Mouse (Mus musculus) spleen, embryonic (tissue): ENCODE data around the gene Dpp10.

ENCODE experiments used
- CTCF ChIA-PET: fragments of 350-600 bp; sonication (Branson Sonifier 250); formaldehyde crosslinking; loops from one replicate; lab custom pipeline; 2022; lab: Charles Lee

Dpp10 gene

DNA sequence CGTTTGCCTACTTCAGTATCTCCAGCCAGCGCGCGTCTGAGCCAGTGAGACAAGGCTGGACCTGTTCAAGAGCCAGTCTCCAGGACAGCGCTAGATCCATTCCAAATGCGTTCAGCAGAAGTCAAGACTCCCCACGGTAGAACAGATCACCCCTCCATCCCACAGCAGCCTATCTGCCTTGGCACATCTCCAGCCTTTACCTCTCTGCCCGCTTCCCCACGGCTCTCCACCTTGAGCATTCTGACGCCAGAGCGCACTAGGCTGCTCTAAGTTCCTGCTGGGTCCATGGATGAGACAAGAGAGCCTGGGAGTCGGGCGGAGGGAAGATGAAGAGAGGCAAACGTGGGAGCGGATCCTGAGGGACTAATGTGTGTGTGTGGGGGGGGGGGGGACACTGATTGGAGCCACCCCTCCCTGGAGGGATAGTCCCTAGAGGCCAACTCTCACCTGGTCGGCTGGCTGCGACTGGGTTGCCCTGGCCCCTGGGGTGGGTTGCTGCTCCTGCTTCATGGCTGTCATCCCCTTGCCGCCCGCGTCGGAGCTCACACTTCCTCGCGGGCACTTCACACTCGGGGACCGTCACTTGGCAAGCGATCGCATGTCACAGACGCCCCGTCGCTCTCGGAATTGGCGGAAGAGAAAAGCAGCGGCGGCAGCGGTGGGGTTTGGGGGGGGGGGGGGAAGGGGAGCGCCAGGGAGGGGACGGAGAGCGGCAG, at the start of gene Dpp10:
Gene Dpp10, minus strand, starts transcription at position 635 of the 716 bp plus-strand sequence.
- CTCF ChIA-PET: no interaction called here

DNA sequence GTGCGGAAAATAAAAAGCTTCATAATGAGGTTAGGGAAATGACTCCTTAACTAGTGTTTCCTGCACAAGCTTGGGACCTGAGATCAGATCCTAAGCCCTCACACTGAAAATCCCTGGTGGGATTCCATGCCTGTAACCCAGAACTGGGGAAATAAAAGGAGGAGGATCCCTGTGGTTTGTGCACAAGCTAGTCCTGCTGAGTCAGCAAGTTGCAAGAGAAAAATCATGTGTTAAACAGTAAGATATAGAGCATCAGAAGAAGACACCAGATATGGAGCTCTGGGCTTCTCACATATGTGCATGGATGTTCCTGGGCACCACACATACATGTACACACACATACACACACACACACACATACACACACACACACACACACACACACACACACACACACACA, 3.2 kb upstream of the Dpp10 start:
- CTCF ChIA-PET: no interaction called here

DNA sequence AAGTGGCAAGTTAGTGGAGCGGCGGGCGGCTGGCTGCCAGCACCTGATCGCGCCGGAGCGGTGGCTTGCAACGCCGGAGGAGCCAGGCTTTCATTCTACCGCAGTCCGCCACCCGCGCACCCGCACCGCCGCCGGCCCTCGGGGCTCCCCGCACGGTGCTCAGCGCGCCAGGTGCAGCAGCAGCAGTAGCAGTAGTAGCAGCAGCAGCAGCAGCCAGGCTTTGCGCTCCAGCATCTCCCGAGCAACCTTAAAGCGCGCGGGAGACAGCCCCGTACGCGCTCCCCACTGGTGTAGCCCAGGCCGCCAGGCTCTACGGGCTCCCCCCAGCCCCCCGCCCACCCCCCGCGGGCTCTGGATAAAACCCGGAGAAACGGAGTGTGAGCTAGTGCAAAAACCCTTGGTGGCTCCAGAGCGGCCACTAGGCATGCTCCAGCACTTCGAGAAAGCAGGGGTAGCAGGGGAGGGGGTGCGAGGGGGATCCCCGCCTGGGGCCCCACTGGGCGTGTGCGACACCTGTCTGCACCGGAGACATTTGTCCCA, 472 bp upstream of the Dpp10 start:
- CTCF ChIA-PET: interaction anchor here (0.6 kb wide), 1 partner anchor 1116 kb away, joined by 3 read pairs; no protein-coding TSS in a partner anchor

DNA sequence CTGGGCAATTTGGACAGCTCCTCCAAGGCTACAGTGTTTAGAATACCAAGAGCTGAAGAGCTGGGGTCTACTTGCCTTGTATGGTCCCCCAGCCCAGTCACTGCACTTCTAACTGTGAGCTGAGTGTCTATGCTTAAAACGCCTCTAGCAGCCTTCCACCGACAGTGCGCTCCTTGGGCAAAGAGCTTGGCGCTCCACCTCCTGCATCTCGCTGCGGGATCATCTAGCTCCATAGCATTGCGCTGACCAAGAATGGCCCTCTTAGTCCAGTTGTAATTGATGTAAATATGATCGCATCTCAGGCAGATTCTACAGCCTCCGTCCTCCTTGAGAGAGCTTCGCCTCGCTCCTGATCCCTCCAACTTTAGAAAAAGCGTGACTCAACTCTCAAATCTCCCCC, 1.2 kb downstream of the Dpp10 start:
- CTCF ChIA-PET: no interaction called here

DNA sequence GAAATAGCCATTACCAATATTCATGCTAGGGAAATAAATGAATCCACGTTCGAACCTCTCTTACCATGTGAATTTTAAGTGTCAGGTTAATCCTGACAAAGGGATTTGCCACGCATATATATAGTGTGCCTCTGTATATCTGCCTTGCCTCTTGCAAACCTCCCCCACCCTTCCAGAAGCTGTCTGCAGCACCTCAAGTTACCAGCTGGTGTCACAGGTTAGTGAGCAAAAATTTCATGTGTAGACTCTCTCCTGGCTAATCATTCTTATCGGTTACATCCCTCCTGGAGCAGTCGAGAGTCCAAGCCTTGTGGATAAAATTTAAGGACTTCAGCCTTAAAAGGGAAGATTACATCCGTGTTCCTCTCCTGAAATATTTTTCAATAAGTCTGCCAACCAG, 1.9 kb downstream of the Dpp10 start:
- CTCF ChIA-PET: no interaction called here

DNA sequence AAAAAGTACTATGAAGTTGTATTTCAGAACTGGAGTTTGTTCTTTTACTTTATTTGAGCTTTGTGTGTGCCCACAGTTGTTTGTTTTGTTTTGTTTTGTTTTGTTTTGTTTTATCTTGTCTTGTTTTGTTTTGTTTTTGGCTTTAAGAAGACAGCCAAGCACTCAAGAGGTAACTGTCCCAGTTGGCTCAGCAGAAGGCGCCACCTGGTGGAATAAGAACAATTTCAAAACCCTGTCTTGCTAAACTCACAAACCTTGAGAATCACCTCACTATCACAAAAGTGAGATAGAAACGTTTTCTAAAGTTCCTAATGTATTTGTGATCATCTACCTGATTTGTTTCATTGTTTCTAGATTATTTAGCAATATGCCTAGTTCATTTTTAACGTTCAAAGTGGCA, 3.8 kb downstream of the Dpp10 start:
- CTCF ChIA-PET: interaction anchor here (0.6 kb wide), 1 partner anchor 654 kb away, joined by 3 read pairs; no protein-coding TSS in a partner anchor

DNA sequence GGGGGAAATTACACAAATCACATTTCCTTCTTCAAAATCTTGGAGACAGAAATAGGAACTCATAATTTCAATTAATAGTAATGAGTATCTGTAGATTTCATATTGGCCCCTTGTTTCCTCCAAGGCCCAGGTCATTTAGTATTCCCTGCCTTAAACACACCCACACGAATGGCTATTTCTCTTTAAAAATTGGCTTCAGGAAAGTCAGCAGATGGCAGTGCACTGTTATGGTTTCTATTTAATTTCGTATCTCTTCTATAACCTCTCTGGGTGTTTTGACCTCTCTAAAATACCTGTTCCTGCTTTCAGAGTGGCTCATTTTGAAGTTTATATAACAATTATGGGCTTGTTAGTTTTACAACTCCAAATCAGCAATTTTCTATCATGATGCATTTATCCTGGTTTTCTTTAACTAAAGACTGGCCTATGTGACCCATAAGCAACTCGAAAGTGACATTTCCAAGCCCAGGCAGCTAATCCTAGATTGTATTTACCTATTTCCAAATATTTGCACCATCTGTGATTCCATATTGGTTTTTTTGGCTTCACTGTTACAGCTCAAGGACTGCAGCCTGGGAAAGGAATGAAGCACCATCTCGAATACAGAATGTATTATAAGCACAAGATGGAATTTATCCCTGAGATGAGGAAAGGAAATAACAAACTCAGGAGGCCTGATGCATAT, 9.9 kb downstream of the Dpp10 start:
- CTCF ChIA-PET: no interaction called here

DNA sequence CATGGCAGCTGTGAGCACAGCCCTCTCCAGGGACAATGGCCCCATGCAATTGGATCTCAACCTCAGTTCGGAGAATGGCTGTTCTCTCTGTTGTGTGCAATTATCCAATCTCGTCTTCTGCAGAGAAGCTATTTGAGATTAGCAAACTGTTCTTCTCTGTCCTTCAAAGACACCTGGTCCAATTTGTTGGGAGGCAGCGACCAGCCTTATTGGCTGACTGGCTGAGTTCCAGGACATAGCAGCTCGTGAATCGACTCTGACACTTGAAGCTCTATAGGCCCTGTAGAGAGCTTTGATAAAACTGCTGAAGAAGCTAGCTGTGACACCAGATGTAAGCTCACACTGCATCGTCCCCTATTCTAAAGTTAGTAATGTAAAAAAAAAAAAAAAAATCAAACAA, 12.7 kb downstream of the Dpp10 start:
- CTCF ChIA-PET: no interaction called here

DNA sequence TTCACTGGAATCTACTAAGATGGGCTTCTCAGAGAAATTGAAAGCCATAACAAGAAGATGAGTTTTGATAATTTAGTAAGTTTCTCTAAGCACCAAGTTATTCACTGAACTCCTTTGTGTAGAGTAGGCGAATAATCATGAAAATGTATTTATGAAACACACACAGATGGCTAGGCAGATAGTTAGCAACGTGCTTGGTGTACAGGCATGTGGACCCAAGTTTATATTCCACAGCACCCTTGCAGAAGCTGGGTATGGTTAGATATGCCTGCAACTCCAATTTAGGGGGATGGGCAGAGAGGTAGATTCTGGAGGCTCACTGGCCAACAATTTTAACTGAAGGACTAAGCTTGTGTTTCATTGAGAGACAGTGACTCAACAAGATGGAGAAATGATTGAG, 13.4 kb downstream of the Dpp10 start:
- CTCF ChIA-PET: no interaction called here

DNA sequence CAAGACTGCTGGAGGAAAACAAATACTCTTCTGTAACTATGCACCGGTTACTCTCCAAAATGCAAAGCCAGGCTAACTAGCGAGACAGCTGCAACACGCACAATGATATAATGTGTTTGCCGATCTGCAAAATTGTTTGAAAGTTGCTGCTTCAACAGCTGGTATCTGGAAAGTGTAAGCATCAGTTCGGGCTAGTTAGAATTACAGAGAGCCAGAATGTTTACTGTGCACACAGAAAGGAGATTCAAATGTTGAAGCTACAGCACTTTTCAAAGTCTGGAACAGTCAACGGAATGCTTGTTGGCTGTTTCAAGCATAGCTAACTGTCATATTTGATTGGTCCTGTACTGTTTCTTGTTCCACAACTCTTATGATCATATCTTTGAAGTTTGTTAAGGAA, 42.6 kb downstream of the Dpp10 start:
- CTCF ChIA-PET: no interaction called here

DNA sequence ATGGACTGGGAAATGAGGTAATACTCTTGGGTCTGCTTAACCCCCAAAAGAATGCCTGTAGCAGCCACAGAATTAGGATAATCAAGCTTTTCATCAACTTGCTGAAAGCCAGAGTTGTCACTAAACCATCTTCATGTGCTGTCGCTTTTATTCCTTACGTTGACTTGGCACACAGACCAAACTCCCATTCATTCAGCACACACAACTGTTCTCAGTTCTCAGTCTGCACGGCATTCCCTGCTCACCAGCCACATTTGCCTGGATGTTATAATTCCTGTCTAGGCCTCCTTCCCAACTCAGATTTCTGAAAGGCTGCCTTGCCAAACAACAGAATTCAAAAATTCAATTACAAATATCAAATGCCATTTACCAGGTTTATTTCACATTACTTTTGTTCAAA, 49.6 kb downstream of the Dpp10 start:
- CTCF ChIA-PET: no interaction called here

DNA sequence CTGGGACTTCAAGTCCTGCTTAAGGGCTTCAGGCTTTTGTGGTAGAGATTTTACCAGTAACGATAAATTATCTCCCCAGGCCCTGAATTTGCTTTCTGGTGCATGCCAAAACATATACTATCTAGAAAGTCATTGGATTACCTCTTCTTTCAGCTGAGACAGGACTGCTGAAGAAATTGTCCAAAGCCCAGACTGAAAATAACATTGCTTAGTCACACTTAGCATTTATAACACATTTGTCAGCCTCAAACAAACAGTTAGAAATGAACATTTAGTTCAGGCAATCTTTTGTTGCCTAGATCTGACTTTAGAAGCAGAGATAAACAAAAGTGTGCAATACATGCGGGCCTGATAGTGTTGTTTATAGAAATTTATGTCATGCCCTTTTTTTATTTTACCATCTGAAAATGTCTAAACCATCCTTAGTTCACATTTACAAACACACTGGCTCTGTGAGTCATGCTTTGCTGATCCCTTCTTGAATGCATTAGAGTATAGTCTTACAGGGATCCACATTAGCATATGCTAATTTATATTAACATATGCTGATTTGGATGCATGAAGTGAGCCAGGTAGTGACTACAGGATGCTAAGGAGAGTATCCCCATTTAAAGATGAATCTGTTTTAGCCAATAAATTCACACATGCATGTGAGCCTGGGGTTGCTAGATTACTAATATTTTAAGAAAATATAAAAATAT, 59.9 kb downstream of the Dpp10 start:
- CTCF ChIA-PET: no interaction called here

DNA sequence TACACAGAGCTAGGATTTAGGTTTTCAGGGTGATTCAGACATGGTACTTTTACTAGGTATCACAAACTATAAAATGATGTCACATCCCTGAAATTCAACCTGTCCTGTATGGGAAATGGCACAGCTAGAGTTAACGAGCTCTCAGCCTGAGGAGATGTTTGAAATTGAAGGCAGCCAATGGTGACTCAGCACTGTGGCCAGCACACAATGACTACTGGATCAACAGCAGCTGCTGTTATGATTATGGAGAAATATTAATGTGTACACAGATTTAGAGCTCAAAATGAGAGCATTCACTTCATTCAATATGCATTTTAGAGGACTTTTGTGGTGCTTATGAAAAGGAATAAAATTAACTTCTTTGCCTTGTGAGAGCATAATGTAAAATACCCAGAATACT, 66.8 kb downstream of the Dpp10 start:
- CTCF ChIA-PET: no interaction called here

DNA sequence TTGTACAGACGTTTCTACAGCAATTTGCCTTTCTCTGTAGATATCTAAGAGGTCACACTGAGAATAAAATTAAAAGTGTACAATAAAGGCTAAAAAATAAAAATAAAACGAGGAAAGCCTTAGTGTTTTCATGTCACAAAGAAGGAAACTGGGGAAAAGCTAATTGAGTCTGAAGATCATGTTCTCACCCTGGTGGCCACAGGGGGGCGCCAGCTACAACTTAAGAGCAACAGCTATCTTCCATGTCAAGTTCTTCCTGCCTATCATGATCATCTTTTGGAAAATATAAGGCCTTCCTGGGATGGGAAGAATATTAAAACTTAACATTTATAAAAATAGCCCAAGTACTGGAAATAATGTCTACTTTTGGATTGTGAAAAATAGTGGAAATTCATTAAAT, 70.7 kb downstream of the Dpp10 start:
- CTCF ChIA-PET: no interaction called here

DNA sequence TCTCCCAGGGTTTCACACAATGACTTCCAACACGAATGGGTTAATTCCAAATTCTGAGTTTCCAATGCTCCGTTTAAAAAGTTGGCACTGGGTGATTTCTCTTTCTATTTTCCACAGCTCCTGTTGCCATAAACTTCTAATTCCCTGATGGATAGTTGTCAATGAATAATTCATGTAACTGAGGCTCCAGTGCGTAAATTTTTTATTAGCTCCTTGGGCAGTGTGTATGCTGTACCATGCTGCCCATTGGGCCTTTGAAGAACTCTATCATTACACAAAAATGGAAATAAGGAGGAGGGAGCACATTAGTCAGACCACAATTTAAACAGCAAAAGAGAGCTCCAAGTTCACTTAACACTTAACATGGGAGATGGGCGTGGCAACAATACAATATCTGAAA, 99.2 kb downstream of the Dpp10 start:
- CTCF ChIA-PET: no interaction called here

DNA sequence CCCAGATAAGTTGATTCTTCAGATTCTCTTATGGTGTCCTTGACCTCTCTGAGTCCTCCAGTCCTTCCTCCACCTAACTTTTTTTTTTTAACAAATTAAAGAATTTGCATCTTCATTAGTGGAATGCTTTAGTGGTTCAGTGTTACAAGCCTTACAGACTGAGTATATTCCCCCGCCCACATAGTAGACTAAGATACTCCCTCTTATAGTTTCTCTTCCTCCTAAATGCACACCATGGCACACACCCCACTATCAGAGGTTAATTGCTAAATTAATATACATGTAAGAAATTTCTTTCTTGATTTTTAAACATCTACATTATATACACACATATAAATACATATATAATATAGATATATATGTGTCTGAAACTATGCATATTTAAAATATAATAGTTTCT, 104.5 kb downstream of the Dpp10 start:
- CTCF ChIA-PET: no interaction called here

DNA sequence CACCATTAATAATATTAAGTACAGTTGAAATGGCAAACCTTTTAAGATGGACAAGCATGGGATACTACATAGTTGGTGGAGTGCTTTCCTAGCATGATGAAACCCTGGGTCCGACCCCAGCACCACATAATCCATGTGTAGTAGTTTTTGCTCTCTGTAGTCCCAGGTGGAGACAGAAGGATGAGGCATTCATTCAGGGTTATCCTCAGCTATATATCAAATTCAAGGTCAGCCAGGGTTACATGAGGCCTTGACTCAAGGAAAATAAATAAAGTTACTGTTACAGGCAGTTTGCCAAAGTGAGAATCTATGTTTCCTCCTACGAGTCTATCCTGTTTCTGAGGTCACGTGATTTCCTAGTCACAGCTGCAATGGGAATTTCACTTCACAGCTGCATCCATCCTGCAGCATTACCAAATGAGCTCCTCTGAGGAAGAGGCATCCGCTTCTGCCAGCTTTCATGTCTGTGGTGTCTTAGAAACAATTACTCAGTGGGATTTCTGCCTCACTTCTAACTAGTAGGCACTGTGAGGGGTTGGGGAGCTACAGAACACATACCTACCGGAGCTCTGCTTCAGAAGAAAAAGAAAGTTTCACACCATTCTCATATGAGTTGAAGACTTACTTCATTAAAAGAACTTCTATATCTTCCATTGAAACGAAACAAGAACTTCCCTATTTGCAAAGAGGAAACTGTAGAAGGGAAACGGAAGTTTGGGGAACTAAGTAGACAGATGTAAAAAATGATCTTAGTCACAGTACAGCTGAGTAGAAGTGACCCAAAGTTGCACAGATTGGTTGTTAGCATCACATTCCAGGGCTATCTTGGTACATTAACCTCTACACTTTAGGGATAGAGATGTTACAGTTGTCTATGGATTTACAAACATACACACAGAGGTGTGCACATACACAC, 111.3 kb downstream of the Dpp10 start:
- CTCF ChIA-PET: no interaction called here

DNA sequence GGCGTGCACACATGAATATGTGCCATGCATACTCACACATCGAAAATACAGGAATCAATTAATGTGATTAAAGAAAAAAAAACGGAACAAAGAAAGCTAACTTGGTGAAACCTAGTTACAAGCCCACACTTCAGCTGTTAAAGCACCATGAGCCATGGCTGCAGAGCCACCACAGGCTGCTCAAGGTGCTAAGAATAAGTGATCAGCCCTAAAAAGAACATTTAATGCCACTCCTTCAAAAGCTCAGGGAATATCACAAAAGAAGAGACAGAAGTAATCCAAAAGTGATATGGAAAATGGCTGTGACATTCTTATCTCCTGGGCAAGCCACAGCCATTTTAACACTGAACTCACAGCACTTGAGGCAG, 117.4 kb downstream of the Dpp10 start:
- CTCF ChIA-PET: no interaction called here

DNA sequence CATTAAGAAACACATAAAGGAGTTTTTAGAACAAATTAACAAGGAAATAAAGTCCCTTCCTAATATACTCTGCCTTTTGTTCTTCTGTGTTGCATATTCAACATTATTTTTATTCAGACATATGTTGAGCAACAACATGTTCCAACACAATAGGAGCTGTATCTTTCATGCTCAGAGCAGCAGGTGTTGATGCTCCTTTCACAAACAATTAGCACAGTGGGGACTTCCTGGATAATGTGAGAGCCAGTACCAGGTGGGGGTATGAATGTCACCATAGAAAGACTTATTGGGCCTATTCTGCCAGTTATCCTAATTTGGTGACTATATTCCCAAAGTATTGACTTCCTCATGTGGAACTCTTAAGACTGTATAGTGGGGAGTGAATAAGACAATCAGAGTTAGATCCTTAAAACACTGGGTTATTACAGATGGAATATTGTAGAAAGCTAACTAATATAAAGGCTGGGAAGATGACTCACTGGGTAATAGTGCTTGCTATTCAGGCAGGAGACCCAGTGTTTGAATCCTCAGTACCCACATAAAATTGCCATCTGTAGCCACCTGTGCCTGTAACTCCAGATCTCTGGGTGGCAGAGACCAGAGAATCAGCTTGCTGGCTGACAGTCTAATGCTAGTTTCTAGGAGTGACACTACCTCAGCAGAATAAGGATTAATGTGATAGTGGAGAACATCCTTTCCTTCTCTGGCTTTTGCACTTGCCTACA, 117.9 kb downstream of the Dpp10 start:
- CTCF ChIA-PET: no interaction called here

DNA sequence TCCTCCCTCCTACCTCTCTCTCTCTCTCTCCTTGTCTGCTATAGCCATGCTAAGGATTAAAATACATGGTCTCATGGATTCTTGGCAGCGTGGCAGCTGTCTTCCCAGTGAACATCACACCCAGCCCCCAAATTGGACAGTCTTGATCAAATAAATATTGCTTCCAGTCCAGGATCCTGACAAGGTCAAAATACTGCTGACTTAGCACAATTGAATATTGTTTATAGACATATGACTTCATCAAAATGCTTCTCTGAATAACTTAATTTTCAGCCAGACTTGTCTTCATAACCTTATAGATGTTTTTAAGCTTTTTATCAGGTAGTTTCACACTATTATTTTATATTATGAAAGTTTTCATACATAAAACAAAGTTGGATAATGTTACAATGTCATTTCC, 120.5 kb downstream of the Dpp10 start:
- CTCF ChIA-PET: no interaction called here

DNA sequence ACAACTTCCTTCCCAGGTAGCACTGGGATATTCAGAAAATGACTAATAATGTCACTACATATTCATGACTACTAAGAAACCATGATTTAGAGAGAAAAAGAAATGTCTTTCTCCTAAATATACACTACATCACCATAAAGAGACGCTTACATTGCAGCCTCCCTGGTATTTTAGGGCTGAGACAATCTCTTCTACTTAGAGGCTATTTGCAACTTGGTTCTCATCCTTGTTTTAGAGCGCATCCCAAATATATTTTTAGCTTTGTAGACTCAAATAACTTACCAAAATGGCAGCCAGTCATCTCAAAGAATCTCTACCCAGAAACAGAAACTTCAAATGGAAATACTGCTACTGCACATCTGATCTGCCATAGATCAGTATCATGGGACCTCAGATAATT, 121.5 kb downstream of the Dpp10 start:
- CTCF ChIA-PET: no interaction called here
